Mouse (Mus musculus): ENCODE data around the gene Il1a. TPM values are rescaled to one million over a fixed set of nuclear protein-coding genes. Genes with fewer than 3 reads are reported as not detected.

Gene Il1a
- polyA plus RNA-seq, 1 experiment, result 2.7 TPM

DNA sequence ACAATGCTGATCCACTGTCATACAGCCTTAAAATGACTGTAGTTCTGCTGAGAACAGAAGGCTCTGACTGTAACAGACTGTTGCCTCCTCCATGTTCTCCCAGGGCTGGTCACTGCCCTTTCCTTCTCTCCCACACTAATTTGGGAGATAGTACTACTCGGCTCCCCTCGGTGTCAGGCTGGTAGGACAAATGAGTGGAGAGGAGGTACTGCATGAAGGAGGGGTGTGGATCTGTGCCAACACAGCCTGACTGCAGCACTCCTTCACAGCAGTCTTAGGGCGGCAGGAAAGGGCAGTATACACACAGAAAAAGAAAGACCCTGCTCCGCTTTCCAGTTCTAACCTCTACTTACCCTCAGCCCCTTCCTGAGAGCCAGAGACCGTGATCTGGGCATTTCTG is 39.8 kb downstream of the Il1a start:
- no peak for TF ChIP-seq CTCF (IDR thresholded peaks at IDR 0.05; ENCODE audit: insufficient read depth, low read length)
- no peak for DNase-seq
- no peaks in the 10 kb centered on the region for H3K4me1 ChIP-seq (ENCODE audit: control insufficient read depth, insufficient read depth, low read length)
- no peak overlapping the region for H3K4me3 ChIP-seq (replicated peaks; ENCODE audit: extremely low read depth, low read depth, low read length)
- 81% methylated on average over 5 of the region's 5 CpGs for WGBS

DNA sequence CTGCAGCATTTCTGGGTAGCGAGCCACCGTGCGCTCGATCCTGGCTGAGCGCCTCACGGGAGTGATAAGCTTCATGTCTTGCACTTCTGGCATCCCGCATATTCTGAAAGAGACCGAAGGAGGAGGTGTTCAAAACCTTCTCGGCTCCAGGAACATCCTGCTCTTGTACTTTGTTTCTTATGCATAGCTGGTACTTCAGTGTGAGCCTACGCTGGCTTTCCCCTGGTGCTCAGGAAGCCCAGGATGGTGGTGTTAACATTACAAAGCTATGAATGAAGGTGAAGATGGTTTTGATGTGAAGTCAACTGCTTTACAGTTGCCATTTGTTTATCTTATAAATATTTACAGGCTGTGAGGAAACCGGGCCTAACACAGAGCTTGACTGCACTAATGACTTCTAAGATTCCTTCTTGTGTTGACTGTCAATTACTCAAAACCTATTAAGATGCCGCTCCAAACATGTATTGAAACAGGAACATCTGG is 40.6 kb downstream of the Il1a start:
- H3K4me3 ChIP-seq (replicated peaks; ENCODE audit: extremely low read depth, low read depth, low read length), result no peak overlapping the region
- H3K4me1 ChIP-seq (ENCODE audit: control insufficient read depth, insufficient read depth, low read length), result no peaks in the 10 kb centered on the region
- WGBS, result 90% methylated on average over 12 of the region's 12 CpGs
- no peak for DNase-seq
- no peak for TF ChIP-seq CTCF (IDR thresholded peaks at IDR 0.05; ENCODE audit: insufficient read depth, low read length)
- no peak for TF ChIP-seq POLR2A (IDR thresholded peaks at IDR 0.05; ENCODE audit: borderline replicate concordance, extremely low read depth, low read depth, low read length)

- Histone ChIP-seq H3K4me3 (replicated peaks; ENCODE audit: extremely low read depth, low read depth, low read length) (no peak overlapping the region), H3K4me1 (ENCODE audit: control insufficient read depth, insufficient read depth, low read length) (no peaks in the 10 kb centered on the region)
- WGBS, result 94% methylated on average over 5 of the region's 5 CpGs
- DNase-seq, result no peak
- TF ChIP-seq CTCF (IDR thresholded peaks at IDR 0.05; ENCODE audit: insufficient read depth, low read length) (no peak), POLR2A (IDR thresholded peaks at IDR 0.05; ENCODE audit: borderline replicate concordance, extremely low read depth, low read depth, low read length) (no peak)
Measured at GRCm38 (mm10) chr2:129267738-129268137, 42.0 kb downstream of the Il1a start.

GRCm38 (mm10) chr2:129265316-129265715 is 44.5 kb downstream of the Il1a start:
- H3K4me1 ChIP-seq (ENCODE audit: control insufficient read depth, insufficient read depth, low read length), result no peaks in the 10 kb centered on the region
- no peak for DNase-seq
- no peak overlapping the region for H3K4me3 ChIP-seq (replicated peaks; ENCODE audit: extremely low read depth, low read depth, low read length)
- WGBS, result 85% methylated on average over 7 of the region's 7 CpGs
- TF ChIP-seq POLR2A (IDR thresholded peaks at IDR 0.05; ENCODE audit: borderline replicate concordance, extremely low read depth, low read depth, low read length) (no peak), CTCF (IDR thresholded peaks at IDR 0.05; ENCODE audit: insufficient read depth, low read length) (no peak)

DNA sequence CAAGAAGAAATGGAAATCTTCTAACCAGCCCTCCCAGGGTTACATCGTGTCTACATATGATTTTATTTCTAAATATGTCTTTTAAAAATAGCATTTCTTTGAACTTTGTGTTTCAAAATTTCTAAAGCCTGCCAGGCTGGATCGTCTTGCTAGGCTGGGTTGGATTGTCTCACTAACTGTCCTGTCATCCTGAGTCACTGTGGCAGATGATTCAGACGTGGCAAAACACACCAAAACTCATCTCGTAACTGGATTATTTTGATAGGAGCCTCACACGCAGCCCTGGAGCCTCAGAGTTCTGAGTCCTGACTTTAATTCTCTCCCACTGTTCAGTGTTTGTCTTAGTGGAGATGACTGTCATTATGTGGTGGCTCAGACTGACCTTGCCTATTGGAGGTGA is 46.7 kb downstream of the Il1a start:
- Histone ChIP-seq H3K4me3 (replicated peaks; ENCODE audit: extremely low read depth, low read depth, low read length) (no peak overlapping the region), H3K4me1 (ENCODE audit: control insufficient read depth, insufficient read depth, low read length) (no peaks in the 10 kb centered on the region)
- no peak for DNase-seq
- 51% methylated on average over 5 of the region's 5 CpGs for WGBS
- no peak for TF ChIP-seq POLR2A (IDR thresholded peaks at IDR 0.05; ENCODE audit: borderline replicate concordance, extremely low read depth, low read depth, low read length)

GRCm38 (mm10) chr2:129261151-129261794 is 48.5 kb downstream of the Il1a start:
- H3K4me1 ChIP-seq (ENCODE audit: control insufficient read depth, insufficient read depth, low read length), result no peaks in the 10 kb centered on the region
- TF ChIP-seq POLR2A (IDR thresholded peaks at IDR 0.05; ENCODE audit: borderline replicate concordance, extremely low read depth, low read depth, low read length) (no peak), CTCF (IDR thresholded peaks at IDR 0.05; ENCODE audit: insufficient read depth, low read length) (no peak)
- WGBS, result 50% methylated on average over 6 of the region's 6 CpGs
- H3K4me3 ChIP-seq (replicated peaks; ENCODE audit: extremely low read depth, low read depth, low read length), result no peak overlapping the region
- no peak for DNase-seq

- TF ChIP-seq POLR2A (IDR thresholded peaks at IDR 0.05; ENCODE audit: borderline replicate concordance, extremely low read depth, low read depth, low read length) (no peak), CTCF (IDR thresholded peaks at IDR 0.05; ENCODE audit: insufficient read depth, low read length) (no peak)
- DNase-seq, result no peak
- H3K4me1 ChIP-seq (ENCODE audit: control insufficient read depth, insufficient read depth, low read length), result no peaks in the 10 kb centered on the region
- no peak overlapping the region for H3K4me3 ChIP-seq (replicated peaks; ENCODE audit: extremely low read depth, low read depth, low read length)
- WGBS, result 78% methylated on average over 3 of the region's 3 CpGs
Measured at GRCm38 (mm10) chr2:129260646-129261045, 49.1 kb downstream of the Il1a start.

DNA sequence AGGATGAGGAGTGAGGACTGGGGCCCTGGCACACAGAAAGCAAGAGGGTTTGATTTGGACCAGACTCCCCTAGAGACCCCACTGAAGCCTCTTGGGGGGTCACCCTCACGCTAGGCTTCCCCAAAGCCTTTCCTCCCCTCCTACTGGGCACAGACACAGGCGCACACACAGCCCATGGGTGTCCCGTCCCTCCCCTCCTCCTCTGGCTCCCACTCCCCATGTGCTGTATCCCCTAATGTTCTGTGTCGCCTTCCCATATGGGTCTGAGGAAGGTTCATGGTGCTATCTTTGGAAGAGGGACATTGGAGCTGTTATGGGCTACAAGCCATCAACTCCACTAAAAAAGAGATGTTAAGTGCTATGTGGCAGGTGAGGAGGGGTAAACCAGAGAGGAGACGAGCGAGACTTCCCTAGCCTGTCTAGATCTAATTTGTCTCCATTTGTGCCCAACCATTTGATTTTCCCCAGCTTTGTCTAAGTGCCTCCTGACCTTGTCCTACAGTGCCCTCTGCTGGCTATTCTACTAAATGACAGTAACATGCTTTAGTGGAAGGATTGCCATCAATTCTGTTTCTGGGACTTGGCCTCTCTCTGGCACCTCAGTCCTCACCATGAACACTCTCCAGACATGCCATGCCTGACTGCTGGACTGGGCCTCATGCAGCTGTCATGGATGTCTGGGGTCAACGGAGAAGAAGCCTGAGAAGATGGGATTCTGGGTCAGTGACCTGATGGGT is 51.1 kb downstream of the Il1a start:
- DNase-seq, result peak; percentile 30
- TF ChIP-seq POLR2A (IDR thresholded peaks at IDR 0.05; ENCODE audit: borderline replicate concordance, extremely low read depth, low read depth, low read length) (no peak), CTCF (IDR thresholded peaks at IDR 0.05; ENCODE audit: insufficient read depth, low read length) (peak; percentile 56)
- 38% methylated on average over 7 of the region's 7 CpGs for WGBS
- no peak overlapping the region for H3K4me3 ChIP-seq (replicated peaks; ENCODE audit: extremely low read depth, low read depth, low read length)
- H3K4me1 ChIP-seq (ENCODE audit: control insufficient read depth, insufficient read depth, low read length), result no peaks in the 10 kb centered on the region

- H3K4me1 ChIP-seq (ENCODE audit: control insufficient read depth, insufficient read depth, low read length), result no peaks in the 10 kb centered on the region
- no peak for TF ChIP-seq CTCF (IDR thresholded peaks at IDR 0.05; ENCODE audit: insufficient read depth, low read length)
- no peak for TF ChIP-seq POLR2A (IDR thresholded peaks at IDR 0.05; ENCODE audit: borderline replicate concordance, extremely low read depth, low read depth, low read length)
- WGBS, result 69% methylated on average over 3 of the region's 3 CpGs
- no peak overlapping the region for H3K4me3 ChIP-seq (replicated peaks; ENCODE audit: extremely low read depth, low read depth, low read length)
- no peak for DNase-seq
Measured at GRCm38 (mm10) chr2:129258056-129258455, 51.7 kb downstream of the Il1a start.

- 81% methylated on average over 4 of the region's 4 CpGs for WGBS
- H3K4me3 ChIP-seq (replicated peaks; ENCODE audit: extremely low read depth, low read depth, low read length), result no peak overlapping the region
- TF ChIP-seq POLR2A (IDR thresholded peaks at IDR 0.05; ENCODE audit: borderline replicate concordance, extremely low read depth, low read depth, low read length), result no peak
- TF ChIP-seq CTCF (IDR thresholded peaks at IDR 0.05; ENCODE audit: insufficient read depth, low read length), result no peak
- H3K4me1 ChIP-seq (ENCODE audit: control insufficient read depth, insufficient read depth, low read length), result no peaks in the 10 kb centered on the region
- DNase-seq, result no peak
Measured at GRCm38 (mm10) chr2:129256006-129256405, 53.8 kb downstream of the Il1a start.
